Mouse (Mus musculus): ENCODE results near the gene Zcwpw1.

DNA sequence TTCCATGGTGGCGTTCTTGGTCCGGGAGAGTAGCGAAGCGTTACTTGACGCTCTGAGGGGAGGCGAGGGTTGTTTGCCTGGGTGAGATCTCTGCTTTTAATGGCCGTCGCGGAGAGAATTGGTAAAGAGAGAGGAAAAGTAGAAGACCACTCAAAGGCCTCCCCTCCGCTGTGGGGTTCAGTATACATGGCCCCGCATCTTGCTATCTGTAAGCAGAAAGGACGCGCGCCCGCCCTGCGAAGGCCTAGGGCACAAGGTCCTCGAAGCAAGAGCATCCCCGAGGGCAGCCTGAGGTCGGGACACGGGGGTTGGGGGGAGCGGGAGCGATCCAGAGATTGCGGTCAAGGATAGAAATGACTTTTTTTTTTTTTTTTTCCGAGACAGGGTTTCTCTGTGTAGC, 573 bp downstream of the Zcwpw1 start:
- TF ChIP-seq CTCF (IDR thresholded peaks at IDR 0.05; ENCODE audit: borderline replicate concordance, insufficient read depth, low read depth, low read length) (no peak), POLR2A (IDR thresholded peaks at IDR 0.05; ENCODE audit: borderline replicate concordance, insufficient read depth, low read length) (no peak)

Data from cerebellum, adult 2 months (tissue).